In the genomic region with DNA sequence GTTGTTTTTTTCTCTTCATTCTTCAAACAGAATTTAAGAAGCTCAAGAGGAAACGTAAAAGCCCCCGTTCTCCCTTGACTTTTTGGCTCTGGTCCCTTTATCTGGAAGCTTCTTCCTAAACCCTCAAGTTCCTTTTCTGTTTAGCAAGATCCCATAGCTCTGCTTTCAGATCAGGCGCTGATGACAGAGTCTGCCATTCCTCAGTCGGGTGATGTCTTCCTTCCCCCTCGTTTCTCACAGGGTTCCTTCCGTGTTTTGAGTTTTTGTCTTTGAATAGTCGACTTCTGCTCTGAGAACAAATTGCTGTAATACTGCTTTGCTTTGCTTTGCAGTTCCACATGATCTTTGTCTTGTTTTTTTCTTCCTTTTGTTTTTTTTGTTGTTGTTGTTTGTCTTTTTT, we compare ENCODE assay signal across 14 mouse cellular contexts. TPM values are rescaled to one million over a fixed set of nuclear protein-coding genes. Genes with fewer than 3 reads are reported as not detected.
DNase-seq lines count a peak whose midpoint lies in the region; ATAC-seq and TF ChIP-seq lines count a peak whose summit lies in the region.
"Had no signal": no experiment of that assay in that cellular context is flagged by ENCODE, and none has a peak within 500 bp of the region (broad histone marks: within the 10 kb centered on the region; RNA-seq: fewer than 3 reads in every experiment).

No protein-coding gene starts in this region.

- peak overlapping the region; percentile 60 for H3K27ac ChIP-seq in heart, adult 2 months
- H3K27ac ChIP-seq in stomach, embryonic 15.5 days: peak overlapping the region; percentile 57; the same call in 1 of the 2 replicates
- no peak overlapping the region for H3K27ac ChIP-seq in stomach, postnatal 0 days (replicated peaks)
- H3K27ac ChIP-seq: hindbrain, embryonic 15.5 days; liver, embryonic 13.5 days; neural tube, embryonic 13.5 days had no signal

- H3K4me2 ChIP-seq in stomach, embryonic 15.5 days: no peak overlapping the region
- no peak overlapping the region for H3K4me2 ChIP-seq in stomach, postnatal 0 days (replicated peaks; ENCODE audit: low read depth)
- H3K4me2 ChIP-seq: hindbrain, embryonic 15.5 days; liver, embryonic 13.5 days; neural tube, embryonic 13.5 days had no signal

- H3K36me3 ChIP-seq in heart, adult 2 months (ENCODE audit: control insufficient read depth, insufficient read depth, low read length): no peaks in the 10 kb centered on the region; the same call in 1 of the 2 replicates
- no peaks in the 10 kb centered on the region for H3K36me3 ChIP-seq in stomach, embryonic 15.5 days
- H3K36me3 ChIP-seq in stomach, postnatal 0 days (ENCODE audit: control insufficient read depth, insufficient read depth, low read length): no peaks in the 10 kb centered on the region
- H3K36me3 ChIP-seq: hindbrain, embryonic 15.5 days; liver, embryonic 13.5 days; neural tube, embryonic 13.5 days had no signal

- 26% methylated on average over 7 of the region's 7 CpGs for WGBS in heart, adult 2 months
- WGBS in stomach, embryonic 15.5 days: 54% methylated on average over 7 of the region's 7 CpGs
- 67% methylated on average over 7 of the region's 7 CpGs for WGBS in stomach, postnatal 0 days

- intact Hi-C loops in heart, adult 2 months (cut with DNase I): loop anchor here (2.0 to 5.0 kb wide), 2 partner anchors 16 to 67 kb away; no protein-coding TSS in a partner anchor
- intact Hi-C loops in heart, postnatal 36 days (cut with DNase I): no loop called here

- no peak for TF ChIP-seq CTCF in heart, adult 2 months (IDR thresholded peaks at IDR 0.05)
- TF ChIP-seq CTCF in stomach, postnatal 0 days (IDR thresholded peaks at IDR 0.05; ENCODE audit: low read depth): no peak

- H3K4me3 ChIP-seq in heart, adult 2 months: no peak overlapping the region
- no peak overlapping the region for H3K4me3 ChIP-seq in stomach, embryonic 15.5 days (replicated peaks)
- no peak overlapping the region for H3K4me3 ChIP-seq in stomach, postnatal 0 days (ENCODE audit: low read depth, low read length)
- H3K4me3 ChIP-seq: hindbrain, embryonic 15.5 days; liver, embryonic 13.5 days; neural tube, embryonic 13.5 days had no signal

- no peaks in the 10 kb centered on the region for H3K79me2 ChIP-seq in heart, adult 2 months (replicated peaks; ENCODE audit: control insufficient read depth, insufficient read depth, low read length)

- no peak for ATAC-seq in stomach, embryonic 15.5 days (ENCODE audit: insufficient read depth, low FRiP score, low read depth)
- no peak for ATAC-seq in stomach, postnatal 0 days (ENCODE audit: low FRiP score, low TSS enrichment)

- no peak for TF ChIP-seq EP300 in heart, adult 2 months (IDR thresholded peaks at IDR 0.05; ENCODE audit: insufficient read depth, low read depth, low read length)
- TF ChIP-seq EP300 in stomach, postnatal 0 days (optimal IDR thresholded peaks at IDR 0.05): no peak

- DNase-seq in heart, adult 2 months: peak in 1 of 2 experiments; percentile 43
- no peak for DNase-seq in heart, postnatal 36 days
- DNase-seq in layer of hippocampus, adult 9-11 months: peak; percentile 78
- no peak for DNase-seq in layer of hippocampus, postnatal 10 days (ENCODE audit: low spot score in 2 of 2)
- DNase-seq in stomach, postnatal 0 days (ENCODE audit: low spot score): no peak
- DNase-seq in telencephalon, adult 2 months (ENCODE audit: low read depth, low spot score): peak; percentile 44
- DNase-seq in ovary, postnatal 14 days (ENCODE audit: low spot score): no peak
- DNase-seq: liver, embryonic 13.5 days; midbrain, embryonic 14.5 days; thymus, postnatal 25 days had no signal

- H3K9ac ChIP-seq in heart, adult 2 months (ENCODE audit: low read depth, low read length): no peak overlapping the region
- H3K9ac ChIP-seq in stomach, embryonic 15.5 days: no peak overlapping the region
- H3K9ac ChIP-seq in stomach, postnatal 0 days (ENCODE audit: low read length): no peak overlapping the region
- H3K9ac ChIP-seq: hindbrain, embryonic 15.5 days; liver, embryonic 13.5 days; neural tube, embryonic 13.5 days had no signal

- H3K4me1 ChIP-seq in heart, adult 2 months (ENCODE audit: control insufficient read depth, insufficient read depth, low read length): peaks cover 6% of the 10 kb centered on the region
- no peaks in the 10 kb centered on the region for H3K4me1 ChIP-seq in stomach, embryonic 15.5 days
- H3K4me1 ChIP-seq in stomach, postnatal 0 days (replicated peaks; ENCODE audit: control insufficient read depth, insufficient read depth): no peaks in the 10 kb centered on the region
- H3K4me1 ChIP-seq: hindbrain, embryonic 15.5 days; liver, embryonic 13.5 days had no signal

- H3K27me3 ChIP-seq in heart, adult 2 months (ENCODE audit: control insufficient read depth, insufficient read depth, low read length): no peaks in the 10 kb centered on the region
- H3K27me3 ChIP-seq in stomach, embryonic 15.5 days (replicated peaks): no peaks in the 10 kb centered on the region
- H3K27me3 ChIP-seq in stomach, postnatal 0 days (ENCODE audit: control insufficient read depth, insufficient read depth, low read length): no peaks in the 10 kb centered on the region
- H3K27me3 ChIP-seq: hindbrain, embryonic 15.5 days; liver, embryonic 13.5 days; neural tube, embryonic 13.5 days had no signal

- no peaks in the 10 kb centered on the region for H3K9me3 ChIP-seq in stomach, embryonic 15.5 days
- no peaks in the 10 kb centered on the region for H3K9me3 ChIP-seq in stomach, postnatal 0 days (ENCODE audit: control insufficient read depth, low read length)
- H3K9me3 ChIP-seq: hindbrain, embryonic 15.5 days; liver, embryonic 13.5 days had no signal

- no peak for TF ChIP-seq POLR2A in heart, adult 2 months (IDR thresholded peaks at IDR 0.05; ENCODE audit: insufficient read depth, low read depth, low read length)

RNA-seq across cellular contexts. Expression of gene Entpd1, which starts 18.4 kb away (rescaled TPM):
- total RNA-seq in heart, adult 2 months (2021): 10 to 100 TPM; 22.1 to 26.4 TPM
- polyA plus RNA-seq in heart, adult 2 months (2012; rRNA removed): 13.0 and 18.6 TPM in 2 replicates
- total RNA-seq in heart, postnatal 36 days (2021): 10 to 100 TPM; 25.0 to 33.2 TPM
- 10 to 100 TPM; 17.1 to 17.8 TPM for total RNA-seq in layer of hippocampus, postnatal 10 days (2021)
- 10.3 and 10.9 TPM in 2 replicates for polyA plus RNA-seq in stomach, embryonic 15.5 days (2015; fragmentation: Nextera tagmentation; extraction: Ambion mirVana)
- polyA plus RNA-seq in stomach, postnatal 0 days (2015; fragmentation: Nextera tagmentation; extraction: Ambion mirVana): 10.0 and 10.8 TPM in 2 replicates
- polyA plus RNA-seq: C2C12 had no signal

RNA-seq across cellular contexts. Expression of gene Tctn3, which starts 18.6 kb away (rescaled TPM):
- total RNA-seq in heart, adult 2 months (2021): 1 to 10 TPM; 6.5 to 7.6 TPM
- 7.7 and 10.5 TPM in 2 replicates for polyA plus RNA-seq in heart, adult 2 months (2012; rRNA removed)
- 1 to 10 TPM; 7.4 to 8.0 TPM for total RNA-seq in heart, postnatal 36 days (2021)
- total RNA-seq in layer of hippocampus, postnatal 10 days (2021): 10 to 100 TPM; 21.7 to 23.9 TPM
- polyA plus RNA-seq in stomach, embryonic 15.5 days (2015; fragmentation: Nextera tagmentation; extraction: Ambion mirVana): 7.7 and 10.5 TPM in 2 replicates
- 4.1 and 4.5 TPM in 2 replicates for polyA plus RNA-seq in stomach, postnatal 0 days (2015; fragmentation: Nextera tagmentation; extraction: Ambion mirVana)

RNA-seq across cellular contexts. Expression of gene Aldh18a1, which starts 42.3 kb away (rescaled TPM):
- total RNA-seq in heart, adult 2 months (2021): 1 to 10 TPM; 4.4 to 7.9 TPM
- polyA plus RNA-seq in heart, adult 2 months (2012; rRNA removed): 7.6 and 12.4 TPM in 2 replicates
- total RNA-seq in heart, postnatal 36 days (2021): 1 to 10 TPM; 6.7 to 7.6 TPM
- total RNA-seq in layer of hippocampus, postnatal 10 days (2021): 10 to 100 TPM; 25.8 to 27.9 TPM
- polyA plus RNA-seq in stomach, embryonic 15.5 days (2015; fragmentation: Nextera tagmentation; extraction: Ambion mirVana): 99.9 and 120 TPM in 2 replicates
- polyA plus RNA-seq in stomach, postnatal 0 days (2015; fragmentation: Nextera tagmentation; extraction: Ambion mirVana): 39.1 and 43.0 TPM in 2 replicates

Comparison
In these comparisons a context has a peak if more than half of its experiments do, and no peak if none do; other contexts are left out.
1. DNase-seq: peak in layer of hippocampus, adult 9-11 months (single experiment) and telencephalon, adult 2 months (single experiment); none in heart, postnatal 36 days (0 of 2), layer of hippocampus, postnatal 10 days (0 of 2), stomach, postnatal 0 days (single experiment) and ovary, postnatal 14 days (single experiment).